Mouse (Mus musculus): ENCODE data around the gene Akp3. TPM values are rescaled to one million over a fixed set of nuclear protein-coding genes. Genes with fewer than 3 reads are reported as not detected.

Akp3 gene
- total and polyA plus RNA-seq, 3 experiments, result 0.11 TPM; not detected in 2

DNA sequence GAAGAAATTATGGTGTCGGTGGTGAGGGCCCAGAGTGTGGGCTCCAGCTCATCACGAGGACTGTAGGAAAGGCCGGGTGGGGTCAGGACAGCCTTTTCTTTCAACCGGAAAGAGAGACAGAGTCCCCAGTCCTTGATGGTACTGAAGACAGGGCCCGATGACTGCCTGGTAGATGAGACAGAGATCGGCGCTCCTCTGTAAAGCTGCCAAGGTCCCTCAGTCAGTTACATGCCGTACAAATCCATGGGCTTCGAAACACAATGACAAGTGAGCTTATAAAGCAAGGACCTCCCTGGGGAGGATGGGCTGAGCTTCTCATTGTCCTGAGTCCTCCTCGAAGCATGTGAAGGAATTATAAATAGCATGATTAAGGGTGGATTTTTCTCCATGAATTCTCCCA, 18.4 kb downstream of the Akp3 start:
- no peak for TF ChIP-seq CTCF (IDR thresholded peaks at IDR 0.05; ENCODE audit: low read depth, low read length)
- TF ChIP-seq GATA1 (IDR thresholded peaks at IDR 0.05; ENCODE audit: borderline replicate concordance, low read length), result no peak
- no peak for TF ChIP-seq TAL1 (conservative IDR thresholded peaks at IDR 0.05; ENCODE audit: low read depth, low read length)
- TF ChIP-seq GATA2 (IDR thresholded peaks at IDR 0.05; ENCODE audit: borderline replicate concordance, low read depth, low read length), result no peak
- TF ChIP-seq POLR2AphosphoS5 (IDR thresholded peaks at IDR 0.05; ENCODE audit: insufficient replicate concordance, low read depth, low read length), result no peak
- no peaks in the 10 kb centered on the region for H3K36me3 ChIP-seq (replicated peaks)
- H3K27me3 ChIP-seq (ENCODE audit: insufficient read depth, low read length), result peaks cover 11% of the 10 kb centered on the region; the same call in 1 of the 2 replicates
- H3K4me1 ChIP-seq (ENCODE audit: insufficient read depth, low read depth, low read length), result no peaks in the 10 kb centered on the region
- H3K9me3 ChIP-seq (replicated peaks), result no peaks in the 10 kb centered on the region
- DNase-seq (ENCODE audit: low spot score), result no peak
- no peak for ATAC-seq (ENCODE audit: extremely low read depth, insufficient number of reproducible peaks, low FRiP score, poor library complexity, severe bottlenecking)
- no peak overlapping the region for H3K4me3 ChIP-seq (ENCODE audit: low read depth, low read length)

DNA sequence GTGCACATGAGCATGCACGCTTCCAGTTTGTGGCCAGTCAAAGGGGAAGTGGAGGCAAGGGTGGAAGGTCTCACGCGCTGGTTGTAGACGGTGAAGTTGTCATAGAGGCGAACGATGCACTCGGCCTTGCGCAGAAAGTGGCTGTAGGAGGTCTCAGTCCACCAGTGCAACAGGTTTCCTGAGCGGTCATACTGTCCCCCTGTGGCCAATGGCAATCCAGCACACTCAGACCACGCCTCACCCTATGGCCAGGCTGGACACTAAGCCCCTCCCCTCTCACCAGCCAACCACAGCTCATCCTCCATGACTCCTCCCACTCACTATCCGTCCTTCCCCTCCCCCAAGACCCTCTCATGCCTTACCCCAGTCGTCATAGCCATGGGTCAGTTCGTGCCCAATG, 24.6 kb downstream of the Akp3 start:
- no peak overlapping the region for H3K4me3 ChIP-seq (ENCODE audit: low read depth, low read length)
- TF ChIP-seq GATA2 (IDR thresholded peaks at IDR 0.05; ENCODE audit: borderline replicate concordance, low read depth, low read length) (no peak), CTCF (IDR thresholded peaks at IDR 0.05; ENCODE audit: low read depth, low read length) (no peak), GATA1 (IDR thresholded peaks at IDR 0.05; ENCODE audit: borderline replicate concordance, low read length) (no peak), TAL1 (conservative IDR thresholded peaks at IDR 0.05; ENCODE audit: low read depth, low read length) (no peak), POLR2AphosphoS5 (IDR thresholded peaks at IDR 0.05; ENCODE audit: insufficient replicate concordance, low read depth, low read length) (no peak)
- H3K36me3 ChIP-seq (replicated peaks), result no peaks in the 10 kb centered on the region
- H3K9me3 ChIP-seq (replicated peaks), result peaks cover 8% of the 10 kb centered on the region
- DNase-seq (ENCODE audit: low spot score) (no peak), ATAC-seq (ENCODE audit: extremely low read depth, insufficient number of reproducible peaks, low FRiP score, poor library complexity, severe bottlenecking) (no peak)
- no peaks in the 10 kb centered on the region for H3K4me1 ChIP-seq (ENCODE audit: insufficient read depth, low read depth, low read length)
- H3K27me3 ChIP-seq (ENCODE audit: insufficient read depth, low read length), result peaks cover 8% of the 10 kb centered on the region; the same call in 1 of the 2 replicates

- TF ChIP-seq TAL1 (conservative IDR thresholded peaks at IDR 0.05; ENCODE audit: low read depth, low read length) (no peak), GATA2 (IDR thresholded peaks at IDR 0.05; ENCODE audit: borderline replicate concordance, low read depth, low read length) (no peak), CTCF (IDR thresholded peaks at IDR 0.05; ENCODE audit: low read depth, low read length) (no peak), POLR2AphosphoS5 (IDR thresholded peaks at IDR 0.05; ENCODE audit: insufficient replicate concordance, low read depth, low read length) (no peak), GATA1 (IDR thresholded peaks at IDR 0.05; ENCODE audit: borderline replicate concordance, low read length) (no peak)
- ATAC-seq (ENCODE audit: extremely low read depth, insufficient number of reproducible peaks, low FRiP score, poor library complexity, severe bottlenecking) (no peak), DNase-seq (ENCODE audit: low spot score) (no peak)
- peaks cover 9% of the 10 kb centered on the region; the same call in 1 of the 2 replicates for H3K27me3 ChIP-seq (ENCODE audit: insufficient read depth, low read length)
- no peaks in the 10 kb centered on the region for H3K36me3 ChIP-seq (replicated peaks)
- no peak overlapping the region for H3K4me3 ChIP-seq (ENCODE audit: low read depth, low read length)
- no peaks in the 10 kb centered on the region for H3K4me1 ChIP-seq (ENCODE audit: insufficient read depth, low read depth, low read length)
- H3K9me3 ChIP-seq (replicated peaks), result peaks cover 13% of the 10 kb centered on the region
These were observed 26.5 kb downstream of the Akp3 start for GRCm38 (mm10) chr1:87151286-87151685.

GRCm38 (mm10) chr1:87153776-87154500, 29.2 kb downstream of the Akp3 start:
- no peaks in the 10 kb centered on the region for H3K36me3 ChIP-seq (replicated peaks)
- ATAC-seq (ENCODE audit: extremely low read depth, insufficient number of reproducible peaks, low FRiP score, poor library complexity, severe bottlenecking) (no peak), DNase-seq (ENCODE audit: low spot score) (no peak)
- H3K9me3 ChIP-seq (replicated peaks), result peaks cover 13% of the 10 kb centered on the region
- H3K4me3 ChIP-seq (ENCODE audit: low read depth, low read length), result no peak overlapping the region; the same call in 1 of the 2 replicates
- TF ChIP-seq TAL1 (conservative IDR thresholded peaks at IDR 0.05; ENCODE audit: low read depth, low read length) (no peak), POLR2AphosphoS5 (IDR thresholded peaks at IDR 0.05; ENCODE audit: insufficient replicate concordance, low read depth, low read length) (no peak), GATA2 (IDR thresholded peaks at IDR 0.05; ENCODE audit: borderline replicate concordance, low read depth, low read length) (no peak), CTCF (IDR thresholded peaks at IDR 0.05; ENCODE audit: low read depth, low read length) (no peak), GATA1 (IDR thresholded peaks at IDR 0.05; ENCODE audit: borderline replicate concordance, low read length) (no peak)
- no peaks in the 10 kb centered on the region for H3K4me1 ChIP-seq (ENCODE audit: insufficient read depth, low read depth, low read length)
- H3K27me3 ChIP-seq (ENCODE audit: insufficient read depth, low read length), result peaks cover 10% of the 10 kb centered on the region

GRCm38 (mm10) chr1:87154501-87155120, 29.8 kb downstream of the Akp3 start:
- H3K27me3 ChIP-seq (ENCODE audit: insufficient read depth, low read length), result peaks cover 7% of the 10 kb centered on the region
- ATAC-seq (ENCODE audit: extremely low read depth, insufficient number of reproducible peaks, low FRiP score, poor library complexity, severe bottlenecking), result no peak

DNA sequence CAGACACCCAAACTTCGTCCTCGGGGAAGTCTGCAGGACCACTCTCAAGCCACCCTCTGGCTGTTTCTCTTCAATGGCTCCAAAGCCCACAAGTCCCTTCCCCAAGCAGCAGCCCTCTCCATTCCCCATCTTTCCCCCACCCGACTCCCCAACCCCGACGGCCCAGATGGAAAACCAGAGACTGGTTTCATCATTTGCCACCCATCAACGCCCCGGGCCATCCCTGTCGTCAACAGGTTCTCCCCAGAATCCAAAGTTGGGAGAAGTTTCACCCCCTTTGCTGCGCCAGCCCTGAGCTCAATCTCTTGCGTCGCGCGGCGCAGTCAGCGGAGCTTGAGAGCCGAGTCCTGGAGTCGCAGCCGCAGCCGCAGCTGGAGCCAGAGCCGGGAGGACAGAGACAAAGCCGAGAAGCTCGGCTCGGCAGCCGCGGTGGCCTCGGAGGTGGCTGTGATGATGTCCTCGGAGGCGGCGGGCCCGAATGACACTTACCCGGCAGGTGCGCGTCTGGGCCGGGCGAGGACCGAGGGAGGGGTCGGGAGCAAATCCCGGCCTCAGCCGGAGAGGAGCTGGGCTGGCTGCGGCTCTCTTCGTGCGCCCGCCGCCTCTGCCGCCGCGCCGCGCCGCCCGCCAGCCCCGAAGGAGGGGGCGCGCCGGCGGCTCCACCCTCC, 30.9 kb downstream of the Akp3 start:
- Histone ChIP-seq H3K4me1 (ENCODE audit: insufficient read depth, low read depth, low read length) (no peaks in the 10 kb centered on the region), H3K27me3 (ENCODE audit: insufficient read depth, low read length) (peaks cover 7% of the 10 kb centered on the region), H3K36me3 (replicated peaks) (no peaks in the 10 kb centered on the region), H3K9me3 (replicated peaks) (peaks cover 13% of the 10 kb centered on the region), H3K4me3 (ENCODE audit: low read depth, low read length) (no peak overlapping the region)
- TF ChIP-seq POLR2AphosphoS5 (IDR thresholded peaks at IDR 0.05; ENCODE audit: insufficient replicate concordance, low read depth, low read length) (no peak), TAL1 (conservative IDR thresholded peaks at IDR 0.05; ENCODE audit: low read depth, low read length) (no peak), CTCF (IDR thresholded peaks at IDR 0.05; ENCODE audit: low read depth, low read length) (no peak), GATA1 (IDR thresholded peaks at IDR 0.05; ENCODE audit: borderline replicate concordance, low read length) (no peak), GATA2 (IDR thresholded peaks at IDR 0.05; ENCODE audit: borderline replicate concordance, low read depth, low read length) (no peak)
- ATAC-seq (ENCODE audit: extremely low read depth, insufficient number of reproducible peaks, low FRiP score, poor library complexity, severe bottlenecking) (no peak), DNase-seq (ENCODE audit: low spot score) (no peak)

More at GRCm38 (mm10) chr1:87154501-87155120, 29.8 kb downstream of the Akp3 start:
- no peaks in the 10 kb centered on the region for H3K4me1 ChIP-seq (ENCODE audit: insufficient read depth, low read depth, low read length)
- H3K9me3 ChIP-seq (replicated peaks), result peaks cover 13% of the 10 kb centered on the region
- H3K4me3 ChIP-seq (ENCODE audit: low read depth, low read length), result no peak overlapping the region; the same call in 1 of the 2 replicates
- DNase-seq (ENCODE audit: low spot score), result no peak
- no peaks in the 10 kb centered on the region for H3K36me3 ChIP-seq (replicated peaks)
- TF ChIP-seq TAL1 (conservative IDR thresholded peaks at IDR 0.05; ENCODE audit: low read depth, low read length) (no peak), POLR2AphosphoS5 (IDR thresholded peaks at IDR 0.05; ENCODE audit: insufficient replicate concordance, low read depth, low read length) (no peak), GATA1 (IDR thresholded peaks at IDR 0.05; ENCODE audit: borderline replicate concordance, low read length) (no peak), CTCF (IDR thresholded peaks at IDR 0.05; ENCODE audit: low read depth, low read length) (no peak), GATA2 (IDR thresholded peaks at IDR 0.05; ENCODE audit: borderline replicate concordance, low read depth, low read length) (no peak)

Measured in G1E (cell line).